Mouse (Mus musculus) layer of hippocampus, adult 9-11 months (tissue): Measurements from ENCODE around the gene Nfya.

ENCODE experiments used
- DNase-seq: peaks from one replicate; pipeline ENCODE4 v3.0.0; 2022

The Nfya gene

GRCm38 (mm10) chr17:48409380-48410298 is at the start of gene Nfya, which contains the start of gene Oard1:
Nfya (minus strand) TSS chr17:48409906.
Oard1 (plus strand) TSS chr17:48410014.
- peak; percentile 100 for DNase-seq

- no peak for DNase-seq
Observed at GRCm38 (mm10) chr17:48457971-48458653, 48.4 kb upstream of the Nfya start.

- no peak for DNase-seq
Observed at GRCm38 (mm10) chr17:48455955-48456354, 46.2 kb upstream of the Nfya start.

GRCm38 (mm10) chr17:48454688-48455087 is 45.0 kb upstream of the Nfya start, which contains the start of gene Unc5cl:
Unc5cl (plus strand) TSS chr17:48454901.
- DNase-seq, result no peak

DNA sequence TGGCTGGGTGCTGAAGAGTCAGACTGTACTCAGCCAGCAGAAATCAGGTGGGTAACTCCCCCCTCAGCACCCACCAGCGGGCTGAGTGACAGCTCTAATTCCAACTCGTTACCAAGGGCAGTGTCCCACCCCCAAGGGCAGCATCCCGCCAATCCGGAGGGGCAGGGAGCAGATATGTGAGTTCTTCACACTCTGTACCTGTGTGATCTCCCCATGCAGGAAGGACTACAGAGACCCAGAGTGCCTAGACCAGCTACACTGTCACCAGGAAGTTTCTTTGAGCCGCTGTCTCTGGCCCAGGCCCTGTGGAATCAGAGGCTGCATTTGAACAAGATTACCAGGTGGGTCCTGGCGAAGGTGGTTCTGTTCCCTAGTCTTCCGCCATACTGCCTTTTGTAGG is 44.5 kb upstream of the Nfya start:
- DNase-seq, result no peak

- DNase-seq, result no peak
Observed at GRCm38 (mm10) chr17:48453489-48453888, 43.8 kb upstream of the Nfya start.

GRCm38 (mm10) chr17:48451753-48452444 is 42.2 kb upstream of the Nfya start:
- DNase-seq, result no peak

GRCm38 (mm10) chr17:48451353-48451675 is 41.6 kb upstream of the Nfya start, which contains the start of gene Tspo2:
Tspo2 (minus strand) TSS chr17:48451522.
- DNase-seq, result no peak

GRCm38 (mm10) chr17:48450666-48451352 is 41.1 kb upstream of the Nfya start:
- DNase-seq, result no peak

GRCm38 (mm10) chr17:48447675-48448074 is 38.0 kb upstream of the Nfya start:
- DNase-seq, result no peak

DNA sequence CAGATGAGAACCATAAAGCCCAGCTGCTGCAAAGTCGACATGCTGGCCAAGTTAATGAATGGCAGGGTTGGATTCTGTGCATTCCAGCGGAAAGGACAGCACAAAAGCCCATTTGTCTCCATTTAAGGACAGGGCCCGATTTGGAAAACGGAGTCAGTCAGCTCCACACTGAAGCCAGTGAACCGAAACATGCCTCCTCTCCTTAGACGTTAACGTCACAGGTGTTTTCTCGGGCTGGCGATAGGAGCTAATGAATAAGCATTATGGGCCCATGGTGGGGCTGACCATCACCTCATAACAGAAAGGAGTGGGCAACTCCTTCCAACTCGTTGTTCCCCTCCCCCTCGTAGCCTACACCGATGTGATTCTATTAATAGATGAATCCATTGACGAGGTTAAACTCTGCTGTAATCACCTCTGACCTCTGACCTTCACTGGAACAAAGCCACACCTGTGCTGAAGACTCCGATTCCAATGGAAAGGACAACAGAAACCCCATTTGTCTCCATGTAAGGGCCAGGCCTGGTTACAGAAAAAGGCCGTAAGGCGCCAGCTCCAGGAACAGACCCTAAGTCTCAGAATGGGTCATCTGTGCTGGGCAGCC is 33.9 kb upstream of the Nfya start:
- no peak for DNase-seq

DNA sequence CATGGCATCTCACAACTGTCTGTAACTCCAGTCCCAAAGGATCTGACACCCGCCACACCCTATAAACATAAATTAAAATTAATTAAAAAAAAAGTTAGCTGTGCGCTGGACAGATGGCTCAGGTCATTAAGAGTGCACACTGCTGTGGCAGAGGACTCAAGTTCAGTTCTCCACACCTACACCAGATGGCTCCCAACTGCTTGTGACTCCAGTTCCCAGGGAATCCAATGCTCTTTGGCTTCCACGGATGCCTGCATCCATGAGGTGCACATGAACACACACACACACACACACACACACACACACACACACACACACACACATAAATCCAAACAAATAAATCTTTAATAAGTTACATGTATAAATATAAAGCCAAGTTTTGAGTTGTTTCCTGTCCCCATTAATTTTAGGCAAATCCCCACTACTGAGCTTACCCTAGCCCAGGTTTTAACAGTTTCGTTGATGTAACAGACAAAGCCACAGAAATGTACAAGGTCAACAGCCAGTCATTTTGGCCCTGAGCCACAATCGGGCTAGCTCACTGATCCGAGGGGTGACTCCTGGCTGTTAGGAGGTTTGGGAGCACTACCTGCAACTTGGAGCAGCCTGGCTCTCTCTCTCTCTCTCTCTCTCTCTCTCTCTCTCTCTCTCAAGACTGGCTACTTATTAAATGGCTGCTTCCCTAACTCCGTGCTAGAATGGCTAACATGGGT is 33.2 kb upstream of the Nfya start:
- DNase-seq, result no peak

- no peak for DNase-seq
Observed at GRCm38 (mm10) chr17:48437421-48437911, 27.8 kb upstream of the Nfya start.

DNA sequence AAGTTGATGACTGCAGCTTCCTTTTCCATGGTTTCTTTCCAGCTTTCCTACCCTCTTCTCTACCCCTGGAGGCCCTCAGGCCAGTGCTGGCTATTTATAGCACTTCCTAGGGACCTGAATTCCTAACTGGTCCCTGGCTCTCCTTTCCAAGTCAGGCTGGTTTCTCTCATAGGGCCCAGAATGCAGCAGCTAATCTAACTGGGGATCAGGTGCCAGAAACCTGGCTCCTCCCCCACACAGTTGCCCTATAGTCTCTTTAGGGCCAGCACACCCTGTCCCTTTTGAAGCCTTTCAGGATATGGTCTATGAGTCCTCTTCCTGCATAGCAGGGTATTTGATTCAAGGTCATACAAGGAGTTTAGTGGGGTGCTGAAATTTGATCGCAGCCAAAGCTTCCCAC is 26.8 kb upstream of the Nfya start:
- no peak for DNase-seq

DNA sequence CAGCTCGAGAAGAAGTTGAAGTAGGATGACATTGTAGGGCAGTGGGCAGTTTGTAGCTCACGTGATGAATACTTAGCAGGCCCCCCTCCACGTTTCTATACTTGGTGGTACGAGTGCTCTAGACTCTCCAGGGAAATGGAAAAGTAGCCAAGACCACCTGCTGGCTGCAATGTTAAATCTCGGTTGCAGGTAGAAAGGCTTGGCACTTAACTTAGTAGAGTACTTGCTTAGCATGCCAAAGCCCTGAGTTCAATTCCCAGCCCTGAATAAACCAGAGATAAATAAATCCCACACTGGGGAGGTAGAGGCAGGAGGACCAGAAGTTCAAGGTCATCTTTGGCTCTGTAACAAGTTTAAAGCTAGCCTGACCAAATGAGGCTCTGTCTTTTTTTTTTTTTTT is 24.8 kb upstream of the Nfya start:
- DNase-seq, result no peak

- no peak for DNase-seq
Observed at GRCm38 (mm10) chr17:48433689-48434330, 24.1 kb upstream of the Nfya start.

DNA sequence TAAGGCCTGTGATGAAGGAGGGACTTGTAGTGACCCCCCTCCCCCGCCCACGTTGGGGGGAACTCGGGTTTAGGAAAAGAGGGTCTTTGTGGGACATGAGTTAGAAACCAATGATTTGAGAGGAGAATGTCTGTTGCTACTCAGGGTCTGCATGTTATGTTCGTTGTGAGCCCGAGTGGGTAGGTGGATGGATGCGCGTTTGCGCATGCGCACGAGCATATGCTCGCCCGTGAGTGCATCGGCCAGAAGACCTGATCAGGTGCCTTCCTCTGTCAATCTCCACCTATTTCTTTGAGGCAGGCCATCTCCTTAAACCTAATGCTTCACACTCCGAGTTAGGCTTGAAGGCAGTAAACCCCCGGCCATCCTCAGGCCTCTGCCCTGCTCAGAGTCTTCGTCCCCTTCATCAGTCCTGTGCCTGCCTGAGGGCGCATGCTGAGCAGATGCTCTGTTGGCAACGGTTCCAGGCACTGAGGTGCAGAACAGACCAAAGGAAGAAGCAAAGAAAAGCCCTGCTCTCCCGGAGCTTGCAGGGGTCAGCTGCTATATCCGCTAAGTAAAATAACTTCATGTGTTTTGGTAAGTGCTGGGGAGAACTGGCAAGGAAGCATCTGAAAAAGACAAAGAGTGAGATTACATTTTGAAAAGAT is 23.4 kb upstream of the Nfya start:
- DNase-seq, result no peak

- DNase-seq, result no peak
Observed at GRCm38 (mm10) chr17:48432158-48432980, 22.7 kb upstream of the Nfya start, which contains the start of gene Apobec2. Apobec2 (minus strand) TSS chr17:48432930.

GRCm38 (mm10) chr17:48431054-48431453 is 21.3 kb upstream of the Nfya start:
- DNase-seq, result no peak
